Mouse (Mus musculus): ENCODE results near the gene Tgif2. TPM values are rescaled to one million over a fixed set of nuclear protein-coding genes. Genes with fewer than 3 reads are reported as not detected.
"Not testable (repeated sequence)": the region's sequence is repeated elsewhere in the genome, so short reads cannot be mapped to it uniquely, and the experiment has no call there.

Gene Tgif2
- total RNA-seq (2015) (0.36 and 0.38 TPM in 2 replicates), total RNA-seq (2017) (0.73 TPM in 1 of 2 replicates, not detected in the other)

GRCm38 (mm10) chr2:156839319-156840191 lies at the start of gene Tgif2:
Gene Tgif2 (plus strand): TSS chr2:156840007.
- ATAC-seq (ENCODE audit: poor library complexity, severe bottlenecking) = peak; percentile 51; the same call in 1 of the 2 replicates

DNA sequence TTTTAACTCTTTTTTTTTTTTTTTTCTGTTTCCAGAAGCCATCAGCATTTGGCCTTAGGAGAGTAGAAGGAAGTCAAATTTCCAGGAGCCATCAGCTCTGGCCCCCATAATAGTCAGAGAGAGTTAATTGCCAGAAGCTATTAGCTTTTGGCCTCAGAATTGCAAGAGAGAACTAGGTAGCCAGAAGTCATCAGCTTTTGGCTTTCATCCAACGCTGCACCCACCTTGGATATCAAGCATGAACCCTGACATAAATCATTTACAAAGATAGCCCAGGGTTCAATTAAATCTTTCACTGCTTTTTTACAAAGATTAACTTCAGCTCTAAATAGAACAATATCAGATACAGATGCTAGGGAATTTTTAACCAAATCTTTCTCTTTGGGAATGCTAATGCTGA lies 41.3 kb upstream of the Tgif2 start:
- ATAC-seq (ENCODE audit: poor library complexity, severe bottlenecking) = no peak

DNA sequence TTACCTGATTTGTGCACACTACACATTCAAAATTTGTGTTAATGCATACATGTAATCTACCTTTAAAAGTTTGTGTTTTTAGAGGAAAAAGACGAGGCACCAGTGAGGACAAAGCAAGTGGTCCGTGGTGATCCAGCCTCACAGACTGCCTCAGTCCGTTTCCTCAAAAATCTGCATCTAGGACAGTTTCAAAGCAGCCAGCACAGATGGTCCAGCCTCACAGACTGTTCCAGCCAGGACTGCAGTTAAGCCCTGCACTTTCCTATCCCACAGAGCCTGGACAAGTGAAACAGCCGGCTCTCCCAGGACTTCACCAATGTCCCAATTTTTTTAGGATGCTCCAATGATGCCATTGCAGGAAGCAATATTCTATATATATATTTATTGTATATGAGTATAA lies 38.8 kb upstream of the Tgif2 start:
- no peak for ATAC-seq (ENCODE audit: poor library complexity, severe bottlenecking)

DNA sequence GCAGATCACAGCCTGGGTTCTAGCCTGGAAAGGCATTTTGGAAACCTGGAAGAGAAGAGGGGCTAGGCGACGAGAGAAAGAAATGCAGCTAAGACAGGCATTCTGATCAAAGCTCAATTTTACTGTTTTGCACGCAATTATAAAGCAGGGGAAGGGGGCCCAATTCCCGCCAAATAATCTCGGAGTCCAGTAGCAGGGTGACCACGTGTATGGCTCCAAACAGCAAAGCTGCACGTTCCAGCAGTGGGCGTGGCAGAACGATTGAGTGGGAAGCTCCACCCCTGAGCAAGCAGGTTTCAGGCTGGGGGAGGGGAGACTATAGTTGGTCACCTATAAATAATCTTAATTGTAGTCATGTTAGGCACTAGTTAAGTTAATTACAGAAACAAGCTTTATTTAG lies 37.7 kb upstream of the Tgif2 start:
- ATAC-seq (ENCODE audit: poor library complexity, severe bottlenecking) = not testable (repeated sequence)

GRCm38 (mm10) chr2:156803698-156804372 lies 36.0 kb upstream of the Tgif2 start:
- ATAC-seq (ENCODE audit: poor library complexity, severe bottlenecking) = no peak

DNA sequence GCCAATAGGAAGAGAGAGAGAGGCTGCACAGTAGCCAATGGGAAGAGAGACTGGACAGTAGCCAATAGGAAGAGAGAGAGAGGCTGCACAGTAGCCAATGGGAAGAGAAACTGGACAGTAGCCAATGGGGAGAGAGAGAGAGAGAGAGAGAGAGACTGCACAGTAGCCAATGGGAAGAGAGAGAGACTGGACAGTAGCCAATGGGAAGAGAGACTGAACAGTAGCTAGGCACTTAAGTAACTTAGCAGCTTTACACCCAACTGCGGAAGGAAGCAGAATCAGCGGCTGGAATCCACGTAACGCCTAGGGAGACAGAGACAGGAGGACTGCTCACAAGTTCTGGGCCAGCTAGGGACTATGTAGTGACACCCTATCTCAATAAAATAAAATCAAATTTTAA lies 35.2 kb upstream of the Tgif2 start:
- no peak for ATAC-seq (ENCODE audit: poor library complexity, severe bottlenecking)

DNA sequence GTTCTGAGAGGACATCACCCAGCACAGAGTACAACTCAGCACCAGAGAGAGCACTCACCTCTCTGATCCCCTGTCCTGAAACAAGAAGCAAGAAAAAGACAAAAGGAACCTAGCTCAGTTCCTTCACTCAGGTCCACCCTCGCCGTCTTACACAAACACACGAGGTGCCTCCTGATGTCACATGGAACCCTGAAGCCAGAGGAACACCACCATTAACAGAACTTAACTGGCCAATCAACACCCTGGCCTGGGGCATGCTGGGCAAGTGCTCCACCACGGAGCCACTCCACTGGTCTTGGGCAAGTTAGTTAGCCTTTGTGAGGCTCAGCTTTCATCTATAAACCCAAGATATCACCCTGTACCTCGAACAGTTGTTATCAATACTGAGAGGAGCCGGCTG lies 32.9 kb upstream of the Tgif2 start:
- ATAC-seq (ENCODE audit: poor library complexity, severe bottlenecking) = no peak

GRCm38 (mm10) chr2:156809579-156809978 lies 30.2 kb upstream of the Tgif2 start:
- peak; percentile 64 for ATAC-seq (ENCODE audit: poor library complexity, severe bottlenecking)

DNA sequence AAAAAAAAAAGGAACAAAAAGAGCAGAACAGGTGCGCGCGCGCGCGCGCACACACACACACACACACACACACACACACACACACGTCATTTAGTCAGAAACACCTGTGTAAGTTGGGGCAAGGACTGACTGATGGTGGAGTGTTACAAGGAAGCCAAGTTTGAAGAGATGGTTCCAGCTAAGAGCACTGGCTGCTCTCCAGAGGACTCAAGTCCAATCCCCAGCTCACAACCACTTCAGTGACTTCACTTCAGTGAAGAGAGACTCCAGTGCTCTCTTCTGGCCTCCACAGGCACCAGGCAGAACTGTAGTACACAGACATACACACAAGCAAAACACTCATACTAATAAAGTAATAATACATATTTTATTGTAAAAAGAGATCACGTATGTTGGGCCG lies 29.1 kb upstream of the Tgif2 start:
- ATAC-seq (ENCODE audit: poor library complexity, severe bottlenecking) = no peak

GRCm38 (mm10) chr2:156811556-156811955 lies 28.3 kb upstream of the Tgif2 start:
- no peak for ATAC-seq (ENCODE audit: poor library complexity, severe bottlenecking)

- no peak for ATAC-seq (ENCODE audit: poor library complexity, severe bottlenecking)
Measured at GRCm38 (mm10) chr2:156814344-156814801, 25.4 kb upstream of the Tgif2 start.

DNA sequence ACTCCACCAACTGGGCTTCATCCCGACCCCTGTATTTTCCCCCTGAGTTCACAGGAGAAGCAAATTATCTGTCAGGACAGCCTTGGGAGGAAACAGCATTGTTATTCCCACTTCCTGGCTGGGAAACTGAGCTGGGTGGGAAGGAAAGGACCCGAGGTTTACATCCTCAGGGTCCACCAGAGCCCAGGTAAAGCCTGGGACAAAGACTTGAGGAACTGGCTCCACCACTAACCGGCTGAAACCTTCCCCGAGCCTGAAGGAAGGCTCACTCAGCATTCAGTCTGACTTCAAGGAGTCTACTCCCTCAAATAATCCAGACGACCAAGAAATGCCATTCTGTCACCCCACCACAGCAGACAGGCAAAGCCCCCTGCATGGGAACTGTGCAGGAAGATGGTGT lies 24.9 kb upstream of the Tgif2 start:
- no peak for ATAC-seq (ENCODE audit: poor library complexity, severe bottlenecking)

- ATAC-seq (ENCODE audit: poor library complexity, severe bottlenecking) = no peak
Measured at GRCm38 (mm10) chr2:156815412-156815811, 24.4 kb upstream of the Tgif2 start.

- no peak for ATAC-seq (ENCODE audit: poor library complexity, severe bottlenecking)
Measured at GRCm38 (mm10) chr2:156816116-156816515, 23.7 kb upstream of the Tgif2 start.

GRCm38 (mm10) chr2:156825128-156825527 lies 14.7 kb upstream of the Tgif2 start:
- ATAC-seq (ENCODE audit: poor library complexity, severe bottlenecking) = not testable (repeated sequence)

GRCm38 (mm10) chr2:156834336-156834735 lies 5.5 kb upstream of the Tgif2 start:
- no peak for ATAC-seq (ENCODE audit: poor library complexity, severe bottlenecking)

- ATAC-seq (ENCODE audit: poor library complexity, severe bottlenecking) = no peak
Measured at GRCm38 (mm10) chr2:156838839-156839238, 968 bp upstream of the Tgif2 start.

GRCm38 (mm10) chr2:156840301-156841027 lies 657 bp downstream of the Tgif2 start:
- ATAC-seq (ENCODE audit: poor library complexity, severe bottlenecking) = peak; percentile 68

DNA sequence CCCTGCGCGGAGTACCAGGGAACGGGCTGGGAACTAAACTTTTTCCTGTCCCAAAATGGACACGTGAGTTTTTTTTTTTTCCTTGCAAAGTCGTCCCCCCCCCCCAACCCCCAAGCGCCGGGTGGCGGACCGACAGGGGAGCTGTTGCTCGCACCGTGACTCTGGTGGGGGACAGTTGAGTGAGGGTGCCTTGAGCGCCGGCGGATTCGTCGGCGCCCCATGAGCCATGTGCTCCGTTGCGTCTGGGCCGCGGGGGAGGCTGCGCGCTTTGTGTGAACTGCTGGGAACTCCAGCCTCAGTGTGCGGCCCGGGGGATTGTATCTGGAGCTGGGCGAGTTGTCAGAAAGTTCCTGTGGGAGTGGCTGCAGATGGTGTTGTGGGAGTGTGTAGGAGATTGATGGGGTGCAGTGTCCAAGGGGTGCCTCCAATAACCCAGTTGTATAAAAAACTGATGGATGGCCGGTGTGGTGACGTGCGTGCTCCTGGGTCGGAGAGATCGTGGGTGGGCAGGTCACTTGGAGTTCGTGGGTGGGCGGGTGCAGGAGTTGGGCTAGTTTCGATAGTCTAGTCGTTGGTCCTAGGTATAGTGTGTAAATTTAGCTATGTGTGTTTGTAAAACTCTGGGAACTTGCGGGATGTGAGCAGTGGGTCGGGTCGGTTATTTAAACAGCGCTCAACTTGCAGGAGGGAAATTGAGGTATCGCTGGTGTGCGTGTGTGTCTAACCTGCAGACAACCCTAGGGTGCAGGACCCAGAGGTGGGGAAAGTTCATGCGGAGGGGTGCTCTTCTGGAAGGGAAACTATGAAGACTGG lies 1.4 kb downstream of the Tgif2 start:
- peak; percentile 23; the same call in 1 of the 2 replicates for ATAC-seq (ENCODE audit: poor library complexity, severe bottlenecking)

All from megakaryocyte, adult 5-6 weeks (primary cell).